Mouse (Mus musculus): ENCODE data around the gene Hmga1. TPM values are rescaled to one million over a fixed set of nuclear protein-coding genes. Genes with fewer than 3 reads are reported as not detected.

Gene Hmga1
- polyA plus RNA-seq, 1 experiment from 2014 or later = 195 TPM

DNA sequence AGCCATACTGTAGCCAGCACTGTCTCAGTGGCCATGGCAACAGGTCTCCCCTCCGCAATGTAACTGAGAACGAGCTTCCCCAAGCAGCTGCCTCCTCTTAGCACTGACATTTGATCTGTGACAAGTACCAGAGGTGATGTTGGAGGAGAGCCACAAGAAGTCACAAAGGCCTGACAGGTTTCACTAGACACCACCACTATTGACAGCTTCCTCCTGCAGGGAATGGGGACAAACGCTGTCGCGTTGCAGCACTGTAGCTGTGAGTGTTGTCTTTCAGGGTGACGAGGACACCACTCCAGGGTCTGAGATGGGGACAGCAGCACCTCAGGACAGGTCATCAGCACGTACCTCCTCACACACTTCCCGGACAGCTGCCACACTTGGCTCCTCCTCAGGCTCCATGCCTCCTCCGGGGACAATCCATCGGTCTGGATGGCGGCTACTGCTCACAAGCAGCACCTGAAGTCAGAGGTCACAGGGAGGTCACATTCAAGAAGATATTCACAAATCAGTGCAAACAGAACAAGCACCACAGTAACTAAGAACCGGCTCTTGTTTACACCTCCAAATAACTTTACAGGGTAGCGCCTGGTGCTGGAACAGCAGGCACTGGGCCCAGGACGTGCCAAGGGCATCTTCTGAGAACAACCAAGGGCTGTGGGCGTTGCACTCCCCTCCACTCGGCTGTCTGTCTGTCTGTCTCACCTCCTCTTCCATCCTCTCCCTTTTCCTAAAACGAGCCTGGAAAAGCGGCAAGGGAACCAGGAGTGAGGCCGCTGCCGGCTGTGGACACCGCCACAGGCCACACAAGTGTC is 40.3 kb downstream of the Hmga1 start:
- no peak overlapping the region for H3K27ac ChIP-seq (replicated peaks)
- WGBS = 73% methylated on average over 21 of the region's 21 CpGs
- no peaks in the 10 kb centered on the region for H3K27me3 ChIP-seq
- peaks cover 19% of the 10 kb centered on the region for H3K4me1 ChIP-seq
- no peak overlapping the region for H3K9ac ChIP-seq
- no peak overlapping the region for H3K4me2 ChIP-seq (replicated peaks)
- H3K9me3 ChIP-seq (replicated peaks) = no peaks in the 10 kb centered on the region
- ATAC-seq (ENCODE audit: insufficient number of reproducible peaks, low FRiP score, low TSS enrichment, low read depth) = no peak
- peaks cover 45% of the 10 kb centered on the region for H3K36me3 ChIP-seq
- no peak overlapping the region for H3K4me3 ChIP-seq (replicated peaks)

GRCm38 (mm10) chr17:27600286-27600685 is 44.0 kb downstream of the Hmga1 start:
- H3K4me2 ChIP-seq (replicated peaks) = no peak overlapping the region
- H3K27me3 ChIP-seq = no peaks in the 10 kb centered on the region
- no peak overlapping the region for H3K27ac ChIP-seq (replicated peaks)
- H3K4me3 ChIP-seq (replicated peaks) = no peak overlapping the region
- WGBS = 79% methylated on average over 3 of the region's 3 CpGs
- no peak overlapping the region for H3K9ac ChIP-seq
- peaks cover 36% of the 10 kb centered on the region for H3K4me1 ChIP-seq
- no peak for ATAC-seq (ENCODE audit: insufficient number of reproducible peaks, low FRiP score, low TSS enrichment, low read depth)
- H3K9me3 ChIP-seq (replicated peaks) = no peaks in the 10 kb centered on the region
- peaks cover 17% of the 10 kb centered on the region for H3K36me3 ChIP-seq

DNA sequence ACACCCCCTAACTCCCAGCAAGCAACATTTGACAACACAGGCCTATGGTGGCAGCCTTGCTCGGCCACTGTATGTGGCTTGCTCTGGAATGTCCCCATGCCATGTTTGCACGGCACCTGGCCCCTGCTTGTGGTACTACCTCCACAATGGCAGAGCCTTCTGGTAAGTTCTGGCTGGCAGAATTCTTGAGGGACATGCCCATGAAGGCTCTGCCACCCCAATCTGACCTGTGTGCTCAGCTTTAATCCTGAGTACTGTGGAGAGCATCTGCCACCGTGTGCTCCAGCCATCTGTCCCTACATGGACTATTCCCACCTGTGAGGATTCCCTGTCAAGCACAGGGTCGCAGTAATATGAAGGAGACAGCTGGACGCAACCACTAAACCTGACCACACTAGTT is 44.6 kb downstream of the Hmga1 start:
- H3K36me3 ChIP-seq = peaks cover 11% of the 10 kb centered on the region
- H3K9me3 ChIP-seq (replicated peaks) = no peaks in the 10 kb centered on the region
- peaks cover 37% of the 10 kb centered on the region for H3K4me1 ChIP-seq
- no peak for ATAC-seq (ENCODE audit: insufficient number of reproducible peaks, low FRiP score, low TSS enrichment, low read depth)
- 74% methylated on average over 5 of the region's 5 CpGs for WGBS
- no peaks in the 10 kb centered on the region for H3K27me3 ChIP-seq
- H3K27ac ChIP-seq (replicated peaks) = no peak overlapping the region
- H3K9ac ChIP-seq = no peak overlapping the region
- no peak overlapping the region for H3K4me3 ChIP-seq (replicated peaks)
- no peak overlapping the region for H3K4me2 ChIP-seq (replicated peaks)

DNA sequence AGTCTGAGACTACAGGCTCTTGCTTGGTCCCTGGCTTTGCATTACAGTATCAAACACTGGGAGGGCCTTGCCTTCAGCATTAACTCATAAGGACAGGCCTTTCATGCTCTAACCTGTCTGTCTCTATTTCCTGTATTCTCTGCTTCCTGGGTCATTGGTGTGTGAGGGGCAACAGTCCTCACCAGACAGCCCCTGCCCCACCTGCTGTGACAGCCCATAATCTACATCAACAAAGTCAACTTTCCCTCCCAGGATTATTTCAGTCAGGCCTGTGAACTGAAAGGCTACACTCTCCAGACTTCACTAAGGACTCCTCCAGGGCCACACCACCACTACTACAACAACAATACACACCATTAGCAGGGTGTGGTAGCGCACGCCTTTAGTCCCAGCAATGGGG is 46.7 kb downstream of the Hmga1 start:
- Histone ChIP-seq H3K27ac (replicated peaks) (0 out of 2 replicates have a peak overlapping the region, but pooled peaks have one; percentile 1), H3K9me3 (replicated peaks) (no peaks in the 10 kb centered on the region), H3K4me2 (replicated peaks) (no peak overlapping the region), H3K4me1 (peaks cover 37% of the 10 kb centered on the region), H3K36me3 (no peaks in the 10 kb centered on the region), H3K27me3 (no peaks in the 10 kb centered on the region), H3K4me3 (replicated peaks) (no peak overlapping the region), H3K9ac (no peak overlapping the region)
- ATAC-seq (ENCODE audit: insufficient number of reproducible peaks, low FRiP score, low TSS enrichment, low read depth) = no peak
- WGBS = 89% methylated on average over 2 of the region's 2 CpGs

GRCm38 (mm10) chr17:27603522-27604234 is 47.4 kb downstream of the Hmga1 start:
- H3K4me3 ChIP-seq (replicated peaks) = no peak overlapping the region
- H3K4me1 ChIP-seq = peaks cover 37% of the 10 kb centered on the region
- no peak overlapping the region for H3K4me2 ChIP-seq (replicated peaks)
- H3K9ac ChIP-seq = no peak overlapping the region
- H3K9me3 ChIP-seq (replicated peaks) = no peaks in the 10 kb centered on the region
- 75% methylated on average over 21 of the region's 21 CpGs for WGBS
- H3K27me3 ChIP-seq = no peaks in the 10 kb centered on the region
- no peak for ATAC-seq (ENCODE audit: insufficient number of reproducible peaks, low FRiP score, low TSS enrichment, low read depth)
- peak overlapping the region; percentile 1; the same call in 1 of the 2 replicates for H3K27ac ChIP-seq (replicated peaks)
- H3K36me3 ChIP-seq = no peaks in the 10 kb centered on the region

DNA sequence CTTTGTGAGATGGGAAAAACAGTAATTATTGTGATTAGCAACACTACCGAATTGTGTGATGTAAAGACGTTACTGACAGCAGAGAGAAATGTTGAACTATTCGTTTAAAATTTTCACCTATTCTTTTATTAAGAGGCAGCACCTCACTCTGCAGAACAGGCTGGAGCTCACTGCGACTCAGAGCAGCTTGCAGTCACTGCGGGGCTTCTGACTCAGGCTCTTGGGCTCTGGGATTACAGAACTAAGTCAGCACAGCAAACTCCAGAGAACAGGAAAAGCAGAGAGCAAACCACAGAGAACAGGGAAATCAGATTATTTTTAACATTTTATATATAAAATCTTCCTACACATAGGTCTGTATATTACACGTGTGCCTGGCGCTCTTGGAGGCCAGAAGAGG is 53.3 kb downstream of the Hmga1 start:
- no peak overlapping the region for H3K4me2 ChIP-seq (replicated peaks)
- no peaks in the 10 kb centered on the region for H3K36me3 ChIP-seq
- peaks cover 35% of the 10 kb centered on the region for H3K4me1 ChIP-seq
- no peak overlapping the region for H3K4me3 ChIP-seq (replicated peaks)
- H3K27ac ChIP-seq (replicated peaks) = no peak overlapping the region
- no peak for ATAC-seq (ENCODE audit: insufficient number of reproducible peaks, low FRiP score, low TSS enrichment, low read depth)
- 80% methylated on average over 7 of the region's 7 CpGs for WGBS
- H3K9me3 ChIP-seq (replicated peaks) = no peaks in the 10 kb centered on the region
- no peak overlapping the region for H3K9ac ChIP-seq
- no peaks in the 10 kb centered on the region for H3K27me3 ChIP-seq

- Histone ChIP-seq H3K4me2 (replicated peaks) (no peak overlapping the region), H3K27ac (replicated peaks) (peak overlapping the region; percentile 34; the same call in 1 of the 2 replicates)
Measured at GRCm38 (mm10) chr17:27610679-27611518, 54.6 kb downstream of the Hmga1 start.

DNA sequence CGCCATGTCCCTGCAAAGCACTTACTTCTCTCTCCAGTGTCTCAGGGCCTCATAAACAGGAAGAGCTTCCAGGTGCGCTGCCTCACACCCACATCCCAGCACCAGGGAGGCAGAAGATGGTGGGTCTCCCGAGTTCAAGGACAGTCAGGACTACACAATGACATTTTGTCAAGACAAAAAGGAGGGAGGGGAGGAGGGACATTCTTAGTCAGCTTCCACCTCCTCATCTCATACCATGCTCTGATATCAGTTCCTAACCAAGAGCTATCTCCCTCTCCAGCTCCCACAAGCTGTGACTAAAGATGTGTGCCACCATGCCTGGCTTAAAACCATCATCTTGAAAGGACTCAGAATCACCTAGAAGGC is 55.2 kb downstream of the Hmga1 start:
- H3K27me3 ChIP-seq = no peaks in the 10 kb centered on the region
- 0 out of 2 replicates have a peak, but pooled peaks cover under 1% of the 10 kb centered on the region for H3K36me3 ChIP-seq
- H3K4me3 ChIP-seq (replicated peaks) = no peak overlapping the region
- peak overlapping the region; percentile 34; the same call in 1 of the 2 replicates for H3K27ac ChIP-seq (replicated peaks)
- H3K4me2 ChIP-seq (replicated peaks) = no peak overlapping the region
- H3K9ac ChIP-seq = no peak overlapping the region
- peaks cover 31% of the 10 kb centered on the region for H3K4me1 ChIP-seq
- no peaks in the 10 kb centered on the region for H3K9me3 ChIP-seq (replicated peaks)
- ATAC-seq (ENCODE audit: insufficient number of reproducible peaks, low FRiP score, low TSS enrichment, low read depth) = no peak
- 65% methylated on average over 3 of the region's 3 CpGs for WGBS

More at GRCm38 (mm10) chr17:27610679-27611518, 54.6 kb downstream of the Hmga1 start:
- peaks cover 35% of the 10 kb centered on the region for H3K4me1 ChIP-seq
- H3K9me3 ChIP-seq (replicated peaks) = no peaks in the 10 kb centered on the region
- 76% methylated on average over 10 of the region's 10 CpGs for whole genome bisulfite sequencing
- no peaks in the 10 kb centered on the region for H3K27me3 ChIP-seq
- no peak for ATAC-seq (ENCODE audit: insufficient number of reproducible peaks, low FRiP score, low TSS enrichment, low read depth)
- H3K9ac ChIP-seq = no peak overlapping the region
- no peaks in the 10 kb centered on the region for H3K36me3 ChIP-seq
- no peak overlapping the region for H3K4me3 ChIP-seq (replicated peaks)

DNA sequence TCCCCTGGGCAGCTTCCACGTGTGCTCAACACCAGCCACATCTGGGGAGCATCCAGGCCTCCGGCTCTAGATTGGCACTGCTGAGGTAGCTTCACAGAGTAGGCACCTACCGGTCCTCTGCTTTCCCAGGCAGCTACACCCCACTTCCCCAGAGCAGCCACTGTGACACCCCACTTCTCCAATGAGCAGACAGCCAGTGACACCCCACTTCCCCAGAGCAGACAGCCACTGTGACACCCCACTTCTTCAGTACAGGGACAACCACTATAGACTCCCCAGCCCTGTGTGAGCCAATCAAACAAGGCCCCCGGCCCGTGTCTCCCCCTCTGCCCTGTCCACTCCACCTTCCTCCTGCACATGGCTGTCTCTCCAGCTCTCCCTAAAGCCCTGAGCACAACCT is 55.7 kb downstream of the Hmga1 start:
- Histone ChIP-seq H3K9me3 (replicated peaks) (no peaks in the 10 kb centered on the region), H3K36me3 (peaks cover 6% of the 10 kb centered on the region), H3K9ac (no peak overlapping the region), H3K4me2 (replicated peaks) (no peak overlapping the region), H3K27me3 (no peaks in the 10 kb centered on the region), H3K27ac (replicated peaks) (no peak overlapping the region), H3K4me1 (peaks cover 31% of the 10 kb centered on the region), H3K4me3 (replicated peaks) (no peak overlapping the region)
- WGBS = 70% methylated on average over 5 of the region's 5 CpGs
- ATAC-seq (ENCODE audit: insufficient number of reproducible peaks, low FRiP score, low TSS enrichment, low read depth) = no peak

DNA sequence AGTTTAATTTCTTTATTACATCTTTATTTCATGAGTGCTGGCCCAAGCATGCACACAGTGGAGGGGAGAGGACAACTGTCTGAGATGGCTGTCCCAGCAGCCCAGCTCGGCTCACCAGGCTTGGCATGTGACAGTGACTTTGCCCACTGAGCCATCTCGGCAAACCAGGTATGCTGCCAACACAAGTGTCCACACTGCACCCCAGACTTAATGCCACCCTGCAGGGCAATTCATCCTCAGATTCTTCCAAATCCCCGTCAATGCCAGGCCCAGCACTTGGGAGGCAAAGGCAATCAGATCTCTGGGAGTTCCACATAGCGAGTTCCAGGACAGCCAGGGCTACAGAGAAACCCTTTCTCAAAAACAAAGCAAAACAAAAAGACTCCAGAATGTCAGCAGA is 56.7 kb downstream of the Hmga1 start:
- H3K9ac ChIP-seq = no peak overlapping the region
- peaks cover 31% of the 10 kb centered on the region for H3K4me1 ChIP-seq
- no peaks in the 10 kb centered on the region for H3K27me3 ChIP-seq
- no peak overlapping the region for H3K4me2 ChIP-seq (replicated peaks)
- WGBS = 82% methylated on average over 4 of the region's 4 CpGs
- no peak for ATAC-seq (ENCODE audit: insufficient number of reproducible peaks, low FRiP score, low TSS enrichment, low read depth)
- peaks cover 14% of the 10 kb centered on the region for H3K36me3 ChIP-seq
- H3K27ac ChIP-seq (replicated peaks) = no peak overlapping the region
- no peaks in the 10 kb centered on the region for H3K9me3 ChIP-seq (replicated peaks)
- no peak overlapping the region for H3K4me3 ChIP-seq (replicated peaks)
